Mouse (Mus musculus) activated CD4-positive, CD25-positive, alpha-beta regulatory T cell, adult 9 weeks (primary cell): ENCODE data around the gene Pramel1. TPM values are rescaled to one million over a fixed set of nuclear protein-coding genes. Genes with fewer than 3 reads are reported as not detected.

Experiments used
- polyA plus RNA-seq: library from polyadenylated mRNA; unstranded; fragments of 100-300 nt; shearing (Covaris generic); gene quantifications from one replicate; pipeline ENCODE4 v1.2.1, GENCODE M21; 2017

Pramel1 gene
- not detected for polyA plus RNA-seq

DNA sequence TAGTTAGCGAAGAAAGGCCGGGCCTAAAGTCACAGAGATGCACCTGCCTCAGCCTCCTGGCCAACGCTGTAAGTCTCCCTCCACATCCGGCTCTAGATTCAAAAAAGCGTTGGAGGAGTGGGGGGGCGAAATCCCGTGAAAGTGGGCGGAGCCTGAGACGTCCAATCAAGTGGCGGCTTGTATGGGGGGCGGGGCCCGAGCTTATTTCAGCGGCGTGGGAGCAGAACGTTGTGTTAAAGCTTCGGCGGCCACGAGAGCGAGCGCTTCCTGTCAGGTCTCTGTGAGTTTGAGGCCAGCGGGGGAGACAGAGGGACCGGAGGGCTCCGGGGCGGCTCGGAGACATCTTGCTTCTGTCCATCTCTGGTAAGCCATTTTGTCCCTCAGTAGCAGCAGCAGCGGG, at the start of gene Pramel1:
Gene Pramel1 (plus strand): TSS at position 248 of the 400 bp plus-strand sequence.

DNA sequence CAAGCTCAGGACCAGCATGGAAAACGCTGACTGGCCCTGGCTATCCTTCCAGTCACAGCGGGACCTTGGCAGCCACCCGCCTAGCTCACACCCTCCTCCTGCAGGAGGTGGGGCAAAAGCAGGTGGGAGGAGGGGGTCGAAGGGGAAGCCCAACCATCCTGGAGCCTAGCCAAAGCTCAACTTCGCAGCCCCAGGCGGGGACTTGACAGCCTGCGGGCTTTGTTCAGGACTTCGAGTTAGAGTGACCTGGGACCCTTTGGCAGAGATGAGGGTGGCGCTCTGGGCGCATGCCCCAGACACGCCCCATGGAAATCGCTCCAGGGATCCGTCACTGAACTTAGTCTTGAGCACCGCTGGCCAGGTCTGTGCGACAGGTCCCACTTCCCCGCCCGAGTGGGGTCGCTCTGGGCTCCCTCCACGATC, 44.7 kb upstream of the Pramel1 start, which contains the start of gene Lrrc38:
Gene Lrrc38 (plus strand): TSS at position 274 of the 423 bp plus-strand sequence.

GRCm38 (mm10) chr4:143412219-143413092, 18.2 kb downstream of the Pramel1 start, which contains the start of gene Pramef8:
Gene Pramef8 (plus strand): TSS chr4:143412426.

Other genes with a start within 250 kb of the Pramel1 start
- gene Prdm2, start 181.4 kb upstream of the Pramel1 start, polyA plus RNA-seq = 33.3 TPM
- not detected for gene Pdpn, start 94.9 kb upstream of the Pramel1 start, polyA plus RNA-seq
- gene Lrrc38, start 44.7 kb upstream of the Pramel1 start, polyA plus RNA-seq = not detected
- gene Pramef8, start 18.0 kb downstream of the Pramel1 start, polyA plus RNA-seq = 48.2 TPM
- gene Oog4, start 55.9 kb downstream of the Pramel1 start, polyA plus RNA-seq = not detected
- gene Gm13043, start 116.9 kb downstream of the Pramel1 start, polyA plus RNA-seq = not detected
- gene Gm13040, start 141.5 kb downstream of the Pramel1 start, polyA plus RNA-seq = not detected
- not detected for gene BC080695, start 157.3 kb downstream of the Pramel1 start, polyA plus RNA-seq
- not detected for gene Gm13057, start 157.3 kb downstream of the Pramel1 start, polyA plus RNA-seq
- not detected for gene Gm13083, start 220.6 kb downstream of the Pramel1 start, polyA plus RNA-seq